Mouse (Mus musculus) mesoderm, embryonic 11.5 days (tissue): ENCODE results near the gene 0610030E20Rik.

Experiments used
- DNase-seq: peaks from one replicate; pipeline ENCODE4 v3.0.0-alpha.2; 2012; ENCODE audit warnings: low read depth, low spot score

Gene 0610030E20Rik

DNA sequence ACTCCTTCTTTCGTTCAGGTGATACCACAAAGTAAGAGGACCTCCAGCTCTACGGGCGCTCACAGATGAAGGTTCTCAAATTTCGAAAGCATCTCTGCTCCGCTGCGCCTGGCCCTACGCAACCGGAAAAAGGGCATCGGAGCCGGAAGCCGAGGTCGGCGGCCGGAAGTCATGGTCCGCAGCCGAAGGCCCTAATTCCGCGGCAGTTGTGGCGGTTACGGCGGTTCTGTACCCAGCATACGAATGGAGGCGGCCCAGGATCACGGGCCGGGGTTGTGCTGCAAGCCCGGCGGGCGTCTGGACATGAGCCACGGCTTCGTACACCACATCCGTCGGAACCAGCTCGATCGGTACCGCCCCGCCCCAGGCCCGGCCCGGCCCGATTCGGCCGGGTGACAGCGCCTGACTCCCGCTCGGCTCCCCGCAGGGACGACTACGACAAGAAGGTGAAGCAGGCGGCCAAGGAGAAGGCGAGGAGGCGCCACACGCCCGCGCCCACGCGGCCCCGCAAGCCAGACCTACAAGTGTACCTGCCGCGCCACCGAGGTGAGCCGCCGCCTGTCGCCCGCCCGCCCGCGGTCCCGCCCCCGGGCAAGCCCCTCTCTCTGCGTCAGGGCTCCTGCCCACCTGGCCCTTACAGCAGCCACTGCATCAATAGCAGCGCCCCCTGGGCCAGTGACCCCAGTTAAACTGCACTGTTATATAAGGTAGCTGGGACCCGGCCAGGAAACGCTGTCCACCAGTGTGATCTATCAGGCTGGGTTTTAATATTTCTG lies at the start of gene 0610030E20Rik:
TSS of gene 0610030E20Rik (plus strand) at position 152 of the 776 bp plus-strand sequence.
- DNase-seq, result peak; percentile 75

- DNase-seq, result no peak
Measured at GRCm38 (mm10) chr6:72297825-72298224, 49.3 kb upstream of the 0610030E20Rik start.

DNA sequence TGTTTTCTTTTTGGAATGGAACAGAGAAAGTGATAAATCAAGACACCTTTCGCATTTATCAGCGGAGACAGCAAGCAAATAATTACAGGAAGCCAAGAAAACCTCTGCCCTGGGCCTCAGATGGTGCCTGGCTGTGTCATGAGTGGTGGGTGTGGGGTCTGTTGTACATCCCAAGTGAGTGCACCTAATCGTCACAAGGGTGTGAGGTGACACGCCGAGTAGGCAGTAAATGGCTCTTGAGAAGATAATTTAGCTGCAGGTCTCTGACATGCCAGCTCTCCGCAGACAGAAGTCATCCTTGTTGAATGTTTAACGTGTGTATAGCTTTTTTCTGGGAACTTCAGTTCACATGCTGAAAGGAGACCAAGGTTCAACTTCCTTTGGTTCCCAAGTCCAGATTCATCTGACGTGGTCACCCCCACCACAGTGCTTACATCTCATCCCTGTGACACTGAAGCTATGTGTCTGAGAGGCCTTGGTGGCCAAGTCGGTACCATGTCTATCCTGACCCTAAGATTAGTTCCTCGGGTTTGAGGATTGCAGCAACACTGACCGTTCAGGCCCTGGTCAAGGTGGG lies 44.7 kb upstream of the 0610030E20Rik start:
- no peak for DNase-seq

DNA sequence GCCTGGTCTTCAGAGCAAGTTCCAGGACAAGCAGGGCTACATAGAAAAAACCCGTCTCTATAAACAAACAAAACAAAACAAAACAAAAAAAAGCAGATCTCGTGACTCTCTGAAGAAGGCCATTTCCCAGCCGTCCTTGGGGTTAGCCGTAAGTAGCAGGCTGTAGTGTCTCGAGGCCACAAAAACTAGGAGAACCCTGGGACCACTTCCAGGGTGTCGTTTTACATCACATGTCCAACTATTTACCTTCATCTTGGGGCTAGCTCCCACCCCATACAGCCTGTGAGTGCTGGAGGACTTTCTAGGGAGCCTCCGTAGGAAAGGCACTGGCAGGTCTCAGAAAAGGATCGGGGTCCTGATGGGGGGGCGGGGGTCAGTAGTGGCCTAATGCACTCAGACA lies 43.6 kb upstream of the 0610030E20Rik start:
- no peak for DNase-seq

DNA sequence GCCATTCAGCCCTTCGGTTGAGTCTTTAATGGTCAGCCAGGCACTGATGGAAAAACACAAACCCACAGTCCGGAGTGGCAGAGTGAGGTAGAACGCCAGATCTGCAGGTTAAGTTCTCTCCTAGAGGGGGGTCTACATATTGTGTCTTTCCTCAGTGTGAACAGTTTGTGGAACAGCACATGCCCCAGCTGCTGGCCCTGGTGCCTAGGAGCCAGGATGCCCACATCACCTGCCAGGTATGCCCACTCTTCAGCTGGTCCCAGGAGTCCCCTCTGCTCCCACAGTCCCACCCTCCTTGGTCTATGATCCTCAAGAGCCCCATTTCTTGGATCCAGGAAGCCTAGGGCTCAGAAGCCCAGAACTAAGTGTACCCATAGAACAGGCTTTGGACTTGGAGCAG lies 34.9 kb upstream of the 0610030E20Rik start:
- DNase-seq, result no peak

DNA sequence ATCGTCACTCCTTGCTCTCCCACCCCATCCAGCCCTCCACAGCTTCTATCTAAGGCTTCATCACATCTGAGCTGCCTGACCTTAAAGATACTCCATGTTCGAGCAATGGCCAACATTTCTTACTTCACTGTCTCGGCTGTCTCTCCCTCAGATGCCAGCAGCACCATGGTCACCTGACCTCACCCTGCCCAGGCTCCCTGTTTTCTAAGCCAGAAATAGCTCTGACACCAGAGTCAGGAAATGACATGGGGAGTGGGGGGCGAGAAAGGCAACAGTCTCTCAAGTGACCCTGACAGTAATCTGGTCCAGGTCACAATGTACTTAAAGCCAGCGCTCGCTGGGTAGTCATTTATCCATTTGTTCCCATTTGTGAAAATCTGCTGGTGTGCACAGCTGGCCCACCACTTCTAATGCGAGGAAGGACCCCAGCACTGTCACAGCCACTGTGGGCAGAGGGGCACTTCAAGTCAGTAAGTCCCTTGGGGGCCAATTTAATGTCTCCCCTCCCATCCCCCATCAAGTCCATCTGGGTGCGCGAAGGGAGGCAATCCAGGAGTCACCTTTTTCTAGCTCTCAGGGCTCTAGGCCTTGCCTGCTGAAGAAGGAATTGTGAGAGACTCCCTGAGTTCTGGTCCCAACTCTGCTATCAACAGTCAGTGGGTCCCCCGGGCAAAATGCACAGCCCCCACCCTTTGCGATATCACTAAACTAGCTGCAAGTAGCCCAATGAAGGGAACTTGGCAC lies 33.8 kb upstream of the 0610030E20Rik start:
- DNase-seq, result no peak

- DNase-seq, result no peak
Measured at GRCm38 (mm10) chr6:72315384-72315783, 31.7 kb upstream of the 0610030E20Rik start.

GRCm38 (mm10) chr6:72316044-72316443 lies 31.1 kb upstream of the 0610030E20Rik start:
- no peak for DNase-seq

DNA sequence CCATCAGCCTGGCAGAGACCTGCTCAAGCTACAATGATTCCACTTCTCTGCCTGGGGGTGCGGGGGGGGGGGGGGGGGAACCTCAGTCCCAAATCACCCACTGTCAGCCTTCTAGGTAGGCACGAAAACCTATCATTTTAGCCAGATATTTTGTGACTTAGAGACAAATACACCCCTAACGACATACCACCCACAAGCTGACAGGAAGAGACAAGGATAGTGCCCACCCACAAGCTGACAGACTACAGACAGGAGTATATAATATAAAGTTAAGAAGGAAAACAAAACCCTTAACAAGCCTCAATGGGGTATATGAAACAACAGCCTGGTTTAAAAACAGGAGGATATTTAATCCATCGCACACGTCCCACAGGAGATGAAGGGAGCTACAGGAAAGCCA lies 28.7 kb upstream of the 0610030E20Rik start:
- DNase-seq, result no peak

DNA sequence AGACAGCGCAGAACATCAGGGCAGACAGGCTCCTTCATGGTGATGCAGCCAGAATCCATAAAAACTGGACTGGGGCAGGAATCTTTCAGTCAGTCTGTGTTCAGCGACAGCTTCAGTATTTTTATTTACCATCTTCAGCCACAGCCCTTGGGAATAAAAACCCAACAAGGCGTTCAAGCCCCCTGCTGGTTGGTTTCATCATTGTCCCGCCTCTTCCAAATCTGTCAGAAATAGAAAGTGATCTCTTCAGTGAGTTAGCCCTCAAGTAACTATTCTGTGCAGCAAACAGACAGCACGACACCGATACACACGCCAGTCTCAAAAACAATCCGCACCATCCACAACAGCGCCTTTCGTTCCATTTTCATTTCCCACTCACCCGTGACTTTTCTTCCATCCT lies 28.1 kb upstream of the 0610030E20Rik start:
- DNase-seq, result peak; percentile 32

- DNase-seq, result no peak
Measured at GRCm38 (mm10) chr6:72322936-72323335, 24.2 kb upstream of the 0610030E20Rik start.

DNA sequence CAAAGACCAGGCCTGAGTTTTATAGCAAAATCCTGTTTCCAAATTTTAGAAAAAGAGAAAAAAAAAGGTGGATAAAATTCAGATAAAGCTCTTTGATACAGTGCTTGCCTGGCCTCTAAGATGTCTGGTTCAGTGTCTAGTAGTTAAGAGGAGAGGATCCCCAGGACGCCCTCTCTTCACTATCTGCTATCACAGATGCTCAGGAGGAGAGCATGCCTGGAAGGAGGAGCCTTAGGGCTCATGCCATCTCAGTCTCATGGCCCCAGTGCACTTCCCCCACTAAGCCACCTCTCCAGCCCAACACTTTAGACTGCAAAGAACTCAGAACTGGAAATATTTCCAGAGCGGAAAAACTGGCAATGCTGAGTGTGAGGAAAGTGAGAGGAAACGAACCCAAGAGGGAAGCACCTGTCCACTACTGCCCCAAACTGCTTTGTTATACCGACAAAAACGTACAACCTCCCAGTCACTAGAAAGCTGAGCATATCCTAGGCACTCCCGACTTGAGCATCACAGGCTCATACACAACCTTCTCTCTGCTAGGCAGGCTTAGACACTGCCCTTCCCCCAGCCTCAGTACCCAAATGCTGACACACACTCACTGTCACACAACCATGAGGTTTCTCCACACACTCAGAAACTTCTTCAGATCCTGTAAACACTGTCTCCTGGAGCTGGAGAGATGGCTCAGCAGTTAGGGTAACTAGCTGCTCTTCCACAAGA lies 23.2 kb upstream of the 0610030E20Rik start:
- DNase-seq, result no peak

DNA sequence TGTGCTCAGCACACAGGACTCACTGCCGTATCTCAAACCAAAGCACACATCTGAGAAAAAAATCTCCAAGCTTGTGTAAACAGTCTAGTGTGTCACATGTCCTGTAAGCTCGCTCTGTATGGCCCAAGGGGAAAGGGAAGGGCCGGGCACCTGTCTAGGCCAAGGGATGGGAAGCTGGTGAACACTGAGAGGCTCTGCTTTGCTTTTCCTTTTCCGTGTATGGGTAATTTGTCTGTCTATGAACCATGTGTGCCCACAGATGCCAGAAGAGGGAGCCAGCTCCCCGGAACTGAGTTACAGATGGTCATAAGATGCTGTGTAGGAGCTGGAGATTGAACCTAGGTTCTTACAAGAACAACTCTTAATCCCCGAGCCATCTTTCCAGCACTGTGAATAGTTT lies 20.8 kb upstream of the 0610030E20Rik start:
- no peak for DNase-seq

DNA sequence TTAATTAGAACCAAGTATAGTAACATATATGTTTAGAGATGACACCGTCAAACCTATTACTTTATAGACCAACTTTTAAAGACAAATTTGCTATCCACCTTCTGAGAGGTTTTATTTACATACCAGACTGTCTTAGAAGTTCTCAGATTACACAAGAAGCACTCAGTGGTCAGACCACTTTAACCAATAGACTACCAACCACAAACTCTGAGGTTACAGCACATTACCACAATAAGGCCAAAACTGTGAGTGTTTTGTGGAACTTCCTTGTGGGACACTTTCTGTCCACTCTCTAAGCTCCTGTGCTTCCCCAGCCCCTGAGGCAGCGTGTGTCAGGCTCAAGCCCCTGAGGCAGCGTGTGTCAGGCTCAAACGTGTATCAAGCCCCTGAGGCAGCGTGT lies 18.1 kb upstream of the 0610030E20Rik start:
- no peak for DNase-seq

- DNase-seq, result no peak
Measured at GRCm38 (mm10) chr6:72330133-72330532, 17.0 kb upstream of the 0610030E20Rik start.

DNA sequence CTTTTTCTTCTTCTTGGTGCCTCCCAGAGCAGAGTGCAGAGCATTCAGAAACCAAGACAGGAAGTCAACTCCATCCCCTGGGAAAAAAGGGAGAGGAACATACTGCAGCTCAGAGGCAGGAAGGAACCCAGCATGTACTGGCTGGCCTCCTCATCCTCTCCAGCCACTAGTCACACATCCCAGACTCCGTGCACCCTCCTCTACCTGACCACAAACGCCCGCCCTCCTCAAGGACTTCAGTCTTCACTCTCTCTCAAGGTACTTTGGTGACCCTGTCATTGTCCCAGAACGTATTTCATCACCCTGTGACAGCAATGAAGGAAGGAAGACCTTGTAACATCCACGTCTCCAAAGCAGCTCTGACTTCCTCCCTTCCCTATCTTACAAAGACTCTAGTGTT lies 14.0 kb upstream of the 0610030E20Rik start:
- DNase-seq, result no peak

- no peak for DNase-seq
Measured at GRCm38 (mm10) chr6:72340481-72340880, 6.6 kb upstream of the 0610030E20Rik start.

GRCm38 (mm10) chr6:72344396-72345073 lies 2.6 kb upstream of the 0610030E20Rik start:
- no peak for DNase-seq

- peak; percentile 95 for DNase-seq
Measured at GRCm38 (mm10) chr6:72345074-72345567, 2.0 kb upstream of the 0610030E20Rik start, which contains the start of gene Usp39. TSS of gene Usp39 (minus strand) at chr6:72345184.

DNA sequence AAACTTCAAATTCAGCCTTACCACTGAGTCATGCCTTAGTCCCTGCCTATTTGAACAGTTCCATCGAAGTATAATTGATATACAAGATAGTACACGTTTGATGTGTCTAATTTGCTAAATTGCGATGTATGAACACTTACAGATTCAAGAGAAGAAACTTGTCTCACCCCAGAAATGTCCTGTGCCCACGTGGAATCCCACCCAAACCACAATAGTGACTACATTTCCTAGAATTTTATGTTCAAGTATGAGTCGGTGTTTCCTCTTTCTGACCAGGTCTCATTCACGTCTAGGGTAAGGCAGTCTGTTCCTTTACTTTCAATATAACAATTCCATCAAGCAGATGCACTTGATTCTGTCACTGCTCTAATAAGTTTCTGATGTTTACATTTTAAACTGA lies 1.5 kb upstream of the 0610030E20Rik start:
- no peak for DNase-seq

- no peak for DNase-seq
Measured at GRCm38 (mm10) chr6:72346261-72346660, 856 bp upstream of the 0610030E20Rik start.
